ENCODE assay signal across 10 mouse cellular contexts in genomic region chr5:60608943-60609614, GRCm38 (mm10).
A peak's percentile ranks its signal among the peaks of the same experiment; 100 is the strongest.
DNase-seq lines count a peak whose midpoint lies in the region; ATAC-seq and TF ChIP-seq lines count a peak whose summit lies in the region.
"Had no signal": no experiment of that assay in that cellular context is flagged by ENCODE, and none has a peak within 500 bp of the region (broad histone marks: within the 10 kb centered on the region; RNA-seq: fewer than 3 reads in every experiment).

No protein-coding gene starts in this region.

- H3K4me1 ChIP-seq in lung, embryonic 14.5 days (ENCODE audit: insufficient read depth): no peaks in the 10 kb centered on the region
- H3K4me1 ChIP-seq in hindbrain, embryonic 16.5 days (ENCODE audit: control insufficient read depth, insufficient read depth, low read depth, low read length): no peaks in the 10 kb centered on the region
- H3K4me1 ChIP-seq in thymus, adult 2 months (replicated peaks; ENCODE audit: control insufficient read depth, insufficient read depth, low read length): no peaks in the 10 kb centered on the region
- H3K4me1 ChIP-seq in kidney, embryonic 15.5 days: no peaks in the 10 kb centered on the region
- H3K4me1 ChIP-seq: embryonic facial prominence, embryonic 13.5 days; limb, embryonic 15.5 days had no signal

- TF ChIP-seq POLR2A in thymus, adult 2 months (IDR thresholded peaks at IDR 0.05; ENCODE audit: control insufficient read depth, extremely low read depth, insufficient read depth, low read length, poor library complexity): no peak

- peak; percentile 74 for DNase-seq in lung, embryonic 14.5 days
- DNase-seq in lung, postnatal 4 days: no peak
- DNase-seq in c-Kit-positive CD71-negative TER-119-negative erythroid progenitor cells, embryonic 14.5 days (ENCODE audit: low read depth): peak; percentile 1
- DNase-seq in retina, adult 2 months (ENCODE audit: low read depth, low spot score): peak; percentile 26
- no peak for DNase-seq in thymus, adult 2 months
- no peak for DNase-seq in adrenal gland, postnatal 25 days

- H3K9me3 ChIP-seq in lung, embryonic 14.5 days (ENCODE audit: low read depth, low read length): no peaks in the 10 kb centered on the region
- no peaks in the 10 kb centered on the region for H3K9me3 ChIP-seq in hindbrain, embryonic 16.5 days (ENCODE audit: control insufficient read depth, low read length)
- no peaks in the 10 kb centered on the region for H3K9me3 ChIP-seq in kidney, embryonic 15.5 days (replicated peaks)
- H3K9me3 ChIP-seq: embryonic facial prominence, embryonic 13.5 days; limb, embryonic 15.5 days had no signal

- H3K36me3 ChIP-seq in lung, embryonic 14.5 days (ENCODE audit: insufficient read depth): no peaks in the 10 kb centered on the region
- H3K36me3 ChIP-seq in hindbrain, embryonic 16.5 days (ENCODE audit: control insufficient read depth, insufficient read depth, low read length): no peaks in the 10 kb centered on the region
- no peaks in the 10 kb centered on the region for H3K36me3 ChIP-seq in thymus, adult 2 months (ENCODE audit: control insufficient read depth, insufficient read depth, low read length)
- H3K36me3 ChIP-seq in kidney, embryonic 15.5 days: no peaks in the 10 kb centered on the region
- H3K36me3 ChIP-seq: embryonic facial prominence, embryonic 13.5 days; limb, embryonic 15.5 days had no signal

- 26% methylated on average over 4 of the region's 4 CpGs for WGBS in lung, embryonic 14.5 days
- WGBS in hindbrain, embryonic 16.5 days: 28% methylated on average over 4 of the region's 4 CpGs
- WGBS in thymus, adult 2 months: 43% methylated on average over 4 of the region's 4 CpGs
- 36% methylated on average over 4 of the region's 4 CpGs for WGBS in kidney, embryonic 15.5 days

- no peak; the same call in 1 of the 2 replicates for ATAC-seq in lung, embryonic 14.5 days (ENCODE audit: insufficient read depth)
- ATAC-seq in hindbrain, embryonic 16.5 days: no peak; the same call in 1 of the 2 replicates
- ATAC-seq in kidney, embryonic 15.5 days (replicated peaks; ENCODE audit: low FRiP score): no peak

- no peak overlapping the region for H3K4me2 ChIP-seq in lung, embryonic 14.5 days
- H3K4me2 ChIP-seq in hindbrain, embryonic 16.5 days (ENCODE audit: low read length): no peak overlapping the region
- H3K4me2 ChIP-seq in kidney, embryonic 15.5 days: no peak overlapping the region
- H3K4me2 ChIP-seq: embryonic facial prominence, embryonic 13.5 days; limb, embryonic 15.5 days had no signal

- no peaks in the 10 kb centered on the region for H3K27me3 ChIP-seq in lung, embryonic 14.5 days (ENCODE audit: insufficient read depth, low read length)
- no peaks in the 10 kb centered on the region for H3K27me3 ChIP-seq in hindbrain, embryonic 16.5 days (replicated peaks; ENCODE audit: control insufficient read depth, insufficient read depth, low read length)
- no peaks in the 10 kb centered on the region for H3K27me3 ChIP-seq in thymus, adult 2 months (ENCODE audit: control insufficient read depth, insufficient read depth, low read length)
- H3K27me3 ChIP-seq in kidney, embryonic 15.5 days: no peaks in the 10 kb centered on the region
- H3K27me3 ChIP-seq: embryonic facial prominence, embryonic 13.5 days; limb, embryonic 15.5 days had no signal

- no peak overlapping the region for H3K4me3 ChIP-seq in lung, embryonic 14.5 days (ENCODE audit: low read depth, low read length)
- H3K4me3 ChIP-seq in hindbrain, embryonic 16.5 days (ENCODE audit: low read length): no peak overlapping the region
- no peak overlapping the region for H3K4me3 ChIP-seq in thymus, adult 2 months (ENCODE audit: control insufficient read depth, insufficient read depth, low read length)
- no peak overlapping the region for H3K4me3 ChIP-seq in kidney, embryonic 15.5 days (replicated peaks)
- H3K4me3 ChIP-seq: embryonic facial prominence, embryonic 13.5 days; limb, embryonic 15.5 days had no signal

- H3K9ac ChIP-seq in lung, embryonic 14.5 days: no peak overlapping the region
- no peak overlapping the region for H3K9ac ChIP-seq in hindbrain, embryonic 16.5 days (ENCODE audit: low read depth, low read length)
- no peak overlapping the region for H3K9ac ChIP-seq in kidney, embryonic 15.5 days
- H3K9ac ChIP-seq: embryonic facial prominence, embryonic 13.5 days; limb, embryonic 15.5 days had no signal

- H3K27ac ChIP-seq in lung, embryonic 14.5 days (ENCODE audit: low read depth): no peak overlapping the region
- H3K27ac ChIP-seq in hindbrain, embryonic 16.5 days (ENCODE audit: low read depth, low read length): peak overlapping the region; percentile 17; the same call in 1 of the 2 replicates
- H3K27ac ChIP-seq in thymus, adult 2 months (ENCODE audit: control insufficient read depth, insufficient read depth, low read length): no peak overlapping the region
- no peak overlapping the region for H3K27ac ChIP-seq in kidney, embryonic 15.5 days
- H3K27ac ChIP-seq: embryonic facial prominence, embryonic 13.5 days; limb, embryonic 15.5 days had no signal

- peak; percentile 45 for TF ChIP-seq CTCF in lung, embryonic 14.5 days (IDR thresholded peaks at IDR 0.05; ENCODE audit: low read depth)
- no peak for TF ChIP-seq CTCF in thymus, adult 2 months (IDR thresholded peaks at IDR 0.05; ENCODE audit: borderline replicate concordance, control insufficient read depth, extremely low read depth, insufficient read depth, low read length, poor library complexity)

Comparison
In these comparisons a context has a peak if more than half of its experiments do, and no peak if none do; other contexts are left out.
1. DNase-seq: peak in lung, embryonic 14.5 days (single experiment), c-Kit-positive CD71-negative TER-119-negative erythroid progenitor cells, embryonic 14.5 days (single experiment) and retina, adult 2 months (single experiment); none in lung, postnatal 4 days (0 of 2), thymus, adult 2 months (single experiment) and adrenal gland, postnatal 25 days (single experiment).